Mouse (Mus musculus) heart, postnatal 0 days (tissue): Measurements from ENCODE around the gene 2210010C04Rik.

ENCODE experiments used
- CTCF ChIP-seq: IDR thresholded peaks from 2 replicates; pipeline ENCODE4 v1.5.1; 2016; ENCODE audit warnings: antibody characterized with exemption, control low read depth, low read depth
- EP300 ChIP-seq: IDR thresholded peaks from 2 replicates; pipeline ENCODE4 v1.6.1; 2016; ENCODE audit warnings: antibody characterized with exemption, low read depth

DNA sequence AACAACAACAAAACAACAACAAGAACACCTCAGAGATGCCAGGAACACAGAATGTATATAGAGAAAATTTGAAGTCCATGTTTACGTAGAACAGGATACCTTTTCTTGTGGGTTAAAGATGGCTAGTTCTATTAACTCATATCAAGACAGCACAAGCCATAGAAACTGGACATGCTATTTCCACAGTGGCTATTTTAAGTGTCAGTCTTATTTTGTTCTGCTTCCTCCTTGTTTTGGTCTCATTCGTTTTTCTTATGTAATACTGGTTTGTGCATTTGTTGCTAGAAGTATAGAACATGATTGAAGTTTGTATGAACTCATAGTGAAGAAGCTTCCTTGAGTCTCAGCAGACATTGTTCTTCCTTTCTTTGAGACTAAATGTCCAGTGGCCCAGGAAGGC is 16.2 kb downstream of the 2210010C04Rik start:
- TF ChIP-seq CTCF (no peak), EP300 (no peak)
